Mouse (Mus musculus) right cerebral cortex, postnatal 36 days (tissue): Measurements from ENCODE around the gene Rps6.

Experiments used
- DNase-seq, 2 experiments: peaks; one replicate each; pipeline ENCODE4 v3.0.0; 2022; ENCODE audit warnings: low spot score in 2 of 2, mixed read lengths in 1 of 2

Gene Rps6

DNA sequence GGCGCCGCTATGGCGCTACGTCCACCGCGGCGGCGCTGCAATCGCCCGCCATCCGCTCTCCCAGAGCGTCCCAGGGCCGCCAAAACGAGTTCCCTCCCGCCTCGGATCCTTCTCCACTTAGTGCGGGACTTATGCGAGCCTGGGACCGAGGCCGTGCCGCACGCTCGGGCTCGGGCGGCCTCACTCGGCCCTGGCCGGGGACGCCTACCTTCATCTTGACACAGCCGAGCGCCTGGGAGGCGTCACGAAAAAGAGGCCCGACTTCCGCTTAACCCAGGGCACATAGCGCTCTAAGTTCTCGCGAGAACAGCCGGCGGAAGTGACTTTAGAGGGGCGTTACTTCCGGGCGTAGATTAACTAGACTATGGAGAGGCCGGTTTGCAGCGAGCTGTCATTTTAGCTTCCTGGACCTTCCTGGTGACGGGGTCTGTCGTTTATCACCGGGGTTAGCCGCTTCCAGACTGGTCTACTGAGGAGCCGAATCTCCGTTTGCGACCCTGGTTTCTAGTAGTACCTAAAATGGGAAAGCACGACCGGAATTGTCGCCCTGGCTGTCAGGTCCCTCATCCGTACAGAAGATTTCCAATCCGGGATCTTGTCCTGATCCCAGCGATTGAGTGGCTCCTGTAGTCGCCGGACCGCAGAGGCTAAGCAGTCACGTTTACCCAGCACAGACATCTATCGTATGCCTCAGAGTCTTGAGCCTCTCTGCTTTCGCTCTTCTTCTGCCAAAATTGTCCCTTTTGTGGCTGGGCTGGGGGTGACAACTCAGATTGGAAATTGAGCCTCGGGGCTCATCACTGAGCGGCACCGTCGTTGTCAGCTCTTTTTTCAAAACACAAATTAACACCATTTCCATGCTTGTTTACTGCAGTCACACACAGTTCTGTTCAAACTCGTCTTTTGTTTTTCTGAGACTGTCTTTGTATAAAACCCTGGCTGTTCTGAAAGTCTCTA, at the start of gene Rps6:
Gene Rps6, minus strand, starts transcription at position 300 of the 957 bp plus-strand sequence.
- DNase-seq = peak; percentile 95 to 96

- DNase-seq = no peak
Observed at GRCm38 (mm10) chr4:86905869-86906268, 48.7 kb upstream of the Rps6 start.

- DNase-seq = no peak
Observed at GRCm38 (mm10) chr4:86904969-86905368, 47.8 kb upstream of the Rps6 start.

DNA sequence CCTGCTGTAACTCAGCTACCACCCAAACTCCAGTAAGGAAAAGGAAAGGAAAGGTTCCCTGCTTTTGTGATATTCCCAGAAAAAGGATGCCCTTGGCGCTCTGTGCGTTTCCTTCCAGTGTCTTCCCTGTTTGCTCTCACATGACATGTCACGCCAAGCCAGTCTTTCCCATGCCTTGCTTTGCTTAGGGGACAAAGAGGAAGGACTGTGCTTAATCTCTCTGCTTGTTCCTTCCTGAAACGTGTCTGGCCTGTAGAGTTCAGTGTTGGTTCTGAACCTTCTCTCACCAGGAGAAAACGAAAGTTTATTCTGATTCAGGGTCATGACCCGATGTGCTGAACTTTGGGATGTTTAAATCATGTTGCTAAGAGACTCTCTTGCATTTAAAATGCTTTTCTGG, 45.1 kb upstream of the Rps6 start:
- DNase-seq = no peak

- no peak for DNase-seq
Observed at GRCm38 (mm10) chr4:86898791-86899474, 41.7 kb upstream of the Rps6 start.

GRCm38 (mm10) chr4:86897411-86897810, 40.2 kb upstream of the Rps6 start:
- no peak for DNase-seq

DNA sequence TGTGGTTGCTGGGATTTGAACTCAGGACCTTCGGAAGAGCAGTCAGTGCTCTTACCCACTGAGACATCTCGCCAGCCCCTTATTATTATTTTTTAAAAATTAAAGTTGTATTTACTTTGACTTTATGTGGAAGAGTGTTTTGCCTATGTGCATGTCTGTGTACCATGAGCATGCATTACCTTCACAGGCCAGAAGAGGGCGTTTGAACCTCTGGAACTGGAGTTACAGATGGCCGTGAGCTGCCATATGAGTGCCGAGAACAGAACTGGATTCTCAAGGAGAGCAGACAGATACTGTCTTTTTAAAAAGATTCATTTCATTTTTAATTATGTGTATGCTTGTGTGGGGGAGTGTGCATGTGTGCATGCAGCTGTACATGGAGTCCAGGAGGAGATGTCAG, 30.7 kb upstream of the Rps6 start:
- DNase-seq = no peak

DNA sequence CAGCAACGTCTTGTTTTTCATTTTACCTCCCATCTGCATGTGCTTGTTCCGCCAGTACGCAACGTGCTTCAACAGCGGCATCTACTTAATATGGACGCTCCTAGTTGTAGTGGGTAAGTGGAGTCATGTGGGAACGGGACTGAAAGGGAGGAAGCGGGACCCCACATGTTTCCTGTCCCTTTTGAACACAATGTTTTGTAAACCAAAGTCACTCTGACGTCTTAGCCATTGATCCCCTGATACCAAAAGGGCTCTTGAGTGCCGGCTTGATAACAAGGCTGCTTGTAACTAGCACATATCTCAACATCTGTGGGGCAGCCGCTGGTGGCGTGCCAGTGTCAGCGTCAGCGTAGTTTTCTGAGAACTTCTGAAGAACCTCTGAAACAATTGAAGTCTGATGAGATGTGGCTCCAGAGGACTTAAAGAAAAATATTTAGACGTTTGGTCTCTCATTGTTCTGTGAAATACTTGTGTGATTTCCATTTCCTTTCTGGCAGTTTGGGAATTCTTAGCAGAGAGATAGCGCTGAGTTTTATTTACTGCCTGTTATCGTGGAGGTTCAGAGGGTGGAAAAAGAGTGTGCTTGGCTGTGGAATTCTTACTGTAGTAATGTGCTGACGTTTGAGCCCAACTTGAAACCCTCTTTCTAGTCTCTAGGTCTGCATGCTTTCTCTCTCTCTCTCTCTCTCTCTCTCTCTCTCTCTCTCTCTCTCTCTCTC, 29.1 kb upstream of the Rps6 start:
- no peak for DNase-seq

DNA sequence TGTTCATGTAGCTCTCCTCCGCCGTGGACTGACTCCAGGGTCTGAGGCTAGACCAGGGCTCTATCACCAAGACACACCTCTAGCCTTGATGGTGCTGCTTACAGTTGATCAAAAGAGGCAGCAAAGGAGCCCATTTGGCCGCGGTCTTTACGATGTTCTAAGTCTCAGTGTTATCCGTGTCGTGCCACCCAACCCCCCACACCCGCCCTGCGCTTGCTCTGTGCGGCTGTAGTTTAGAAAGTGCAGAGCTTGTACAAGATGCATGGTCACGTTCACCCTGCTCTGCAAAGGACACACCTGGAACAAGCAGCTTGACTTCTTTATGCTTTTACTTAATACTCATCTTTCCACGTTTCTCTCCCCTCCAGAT, 28.6 kb upstream of the Rps6 start:
- no peak for DNase-seq

GRCm38 (mm10) chr4:86884945-86885344, 27.7 kb upstream of the Rps6 start:
- no peak for DNase-seq

- no peak for DNase-seq
Observed at GRCm38 (mm10) chr4:86882413-86882812, 25.2 kb upstream of the Rps6 start.

GRCm38 (mm10) chr4:86881178-86881577, 24.0 kb upstream of the Rps6 start:
- DNase-seq = no peak

DNA sequence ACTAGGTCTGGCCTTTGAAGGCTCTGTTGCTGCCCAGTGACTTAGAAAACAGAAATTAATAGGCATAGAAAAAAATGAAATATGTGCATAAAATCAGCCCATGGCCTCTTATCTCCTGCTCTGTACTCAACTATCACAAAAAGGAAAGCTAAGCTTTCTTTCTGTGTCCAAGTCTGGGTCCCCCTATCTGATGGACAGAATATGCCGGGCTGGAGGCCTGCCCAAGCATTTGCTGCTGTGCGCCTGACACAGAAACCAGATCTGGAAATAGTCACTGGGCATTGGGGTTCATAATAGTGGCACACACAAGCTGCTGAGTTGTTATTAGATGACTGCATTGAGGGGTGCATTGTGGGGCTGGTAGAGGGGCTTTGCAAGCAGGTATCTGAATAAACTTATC, 22.3 kb upstream of the Rps6 start:
- no peak for DNase-seq

DNA sequence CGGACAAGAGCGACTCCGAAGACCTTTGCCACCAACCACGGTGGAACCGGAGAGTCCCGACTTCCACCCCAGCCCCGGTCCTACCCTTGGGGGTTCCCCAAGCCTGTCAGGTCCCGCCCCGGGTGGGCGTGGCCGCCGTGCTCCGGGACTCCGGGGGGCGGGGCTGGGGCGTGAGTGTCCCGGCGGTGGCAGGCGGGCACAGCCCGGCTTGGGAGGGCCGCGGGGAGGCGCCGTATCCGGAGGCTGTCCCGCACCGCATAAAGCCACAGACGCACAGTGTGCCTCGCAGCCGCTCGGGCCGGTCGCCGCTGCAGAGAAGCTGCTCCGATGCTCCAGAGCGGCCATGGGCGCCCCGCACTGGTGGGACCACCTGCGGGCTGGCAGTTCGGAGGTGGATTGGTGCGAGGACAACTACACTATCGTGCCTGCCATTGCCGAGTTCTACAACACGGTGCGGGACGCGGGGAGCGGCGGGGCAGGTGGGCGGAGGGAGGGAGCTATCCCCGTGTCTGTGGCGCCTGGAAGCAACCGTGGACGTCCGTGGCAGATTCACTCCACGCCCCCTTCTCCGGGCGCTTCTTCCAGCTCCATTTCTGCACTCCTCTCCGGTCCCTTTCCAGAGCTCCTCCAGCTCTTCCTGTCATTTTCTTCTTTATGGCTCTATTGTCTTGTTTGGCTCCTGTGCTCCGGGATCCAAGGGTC, 17.1 kb upstream of the Rps6 start, which contains the start of gene Acer2:
Gene Acer2, plus strand, starts transcription at position 251 of the 702 bp plus-strand sequence.
- peak; percentile 50 to 66 for DNase-seq

GRCm38 (mm10) chr4:86873072-86873471, 15.9 kb upstream of the Rps6 start:
- DNase-seq = no peak

GRCm38 (mm10) chr4:86871988-86872387, 14.8 kb upstream of the Rps6 start:
- no peak for DNase-seq

DNA sequence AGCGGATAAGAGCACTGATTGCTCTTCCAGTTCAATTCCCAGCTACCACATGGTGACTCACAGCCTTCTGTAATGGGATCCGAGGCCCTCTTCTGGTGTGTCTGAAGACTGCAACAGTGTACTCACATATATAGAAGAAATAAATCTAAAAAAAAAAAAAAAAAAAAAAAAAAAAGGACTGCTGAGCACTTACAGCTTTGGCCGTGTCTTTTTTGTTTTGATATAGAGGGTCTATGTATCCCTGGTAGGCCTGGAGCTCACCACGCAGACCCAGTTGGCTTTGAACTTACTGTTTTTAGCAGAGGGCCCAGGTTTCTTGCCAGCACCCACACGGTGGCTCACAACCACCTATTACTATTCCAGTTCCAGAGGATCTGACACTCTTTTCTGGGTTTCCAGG, 6.9 kb upstream of the Rps6 start:
- DNase-seq = no peak

GRCm38 (mm10) chr4:86858070-86858440, 843 bp upstream of the Rps6 start:
- DNase-seq = no peak

DNA sequence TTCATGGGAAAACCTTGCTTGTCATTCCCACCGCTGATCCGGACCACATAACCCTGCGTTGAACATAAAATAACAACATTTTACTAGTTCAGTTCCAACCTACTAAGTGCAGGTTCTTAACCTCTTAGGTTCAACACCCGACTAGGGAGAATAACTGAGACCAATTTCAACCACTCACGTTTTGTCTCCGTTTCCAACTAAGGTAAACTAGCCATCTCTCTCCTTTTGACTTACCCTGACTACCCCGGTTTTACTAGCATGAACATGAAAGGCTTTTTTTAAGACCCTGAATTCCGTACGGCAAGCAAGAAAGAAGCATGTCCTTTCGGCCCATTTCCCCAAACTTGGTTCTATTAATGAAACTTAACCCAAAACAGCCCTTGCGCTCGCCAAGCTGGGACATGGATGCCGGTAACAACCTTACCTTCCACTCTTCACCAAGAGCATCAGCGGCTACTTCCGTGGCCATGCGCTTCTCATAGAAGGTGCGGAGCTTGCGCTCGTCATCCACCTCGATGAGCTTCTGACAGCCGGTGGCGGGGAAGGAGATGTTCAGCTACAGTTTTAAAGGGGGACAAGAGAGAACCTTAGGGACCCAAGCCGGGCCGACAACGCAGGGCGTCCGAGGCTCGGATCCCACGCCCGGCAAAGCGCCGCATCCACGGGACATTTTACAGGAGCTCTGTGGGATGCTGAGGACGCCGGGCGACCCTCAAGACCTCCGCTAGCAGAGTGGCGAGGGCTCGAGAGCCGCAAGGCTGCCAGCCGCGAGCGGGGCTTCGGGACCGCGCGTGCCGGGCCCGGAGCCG, 704 bp downstream of the Rps6 start:
- no peak for DNase-seq

DNA sequence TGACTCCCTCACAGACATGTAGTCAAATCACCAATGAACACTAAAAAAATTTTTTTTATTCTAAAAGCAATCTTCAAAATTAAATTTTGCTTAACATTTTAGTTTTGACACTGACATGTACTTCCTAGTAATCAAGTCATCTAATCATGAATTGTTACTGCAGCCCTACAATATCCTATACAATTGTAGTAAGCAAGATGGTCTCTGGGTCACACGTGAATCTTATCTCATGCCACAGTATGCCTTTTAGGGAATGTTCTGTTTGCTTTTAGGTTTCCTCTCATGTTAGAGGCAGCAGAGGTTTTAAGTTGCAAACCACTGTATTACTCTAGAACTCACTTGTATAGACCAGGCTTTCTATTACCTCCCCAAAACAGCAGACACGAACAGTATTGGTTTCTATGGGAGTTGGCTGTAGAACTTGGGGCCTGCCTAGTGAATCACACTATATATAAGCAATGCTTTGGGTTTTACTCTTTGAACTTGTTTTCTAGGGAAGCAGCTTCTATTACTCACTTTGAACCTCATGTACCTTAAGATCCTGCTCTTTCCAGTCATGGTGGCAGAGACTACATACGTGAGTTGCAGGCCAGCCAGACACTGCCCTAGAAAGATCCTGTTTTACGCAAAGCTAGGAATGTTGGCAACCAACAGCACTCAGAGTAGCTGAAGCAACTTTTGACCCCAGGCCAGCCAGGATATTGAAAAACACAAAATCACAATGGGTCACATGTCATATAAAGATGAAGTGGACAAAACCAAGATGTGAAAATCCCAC, 4.2 kb downstream of the Rps6 start:
- no peak for DNase-seq
